ENCODE assay signal across 20 mouse cellular contexts in the genomic region with DNA sequence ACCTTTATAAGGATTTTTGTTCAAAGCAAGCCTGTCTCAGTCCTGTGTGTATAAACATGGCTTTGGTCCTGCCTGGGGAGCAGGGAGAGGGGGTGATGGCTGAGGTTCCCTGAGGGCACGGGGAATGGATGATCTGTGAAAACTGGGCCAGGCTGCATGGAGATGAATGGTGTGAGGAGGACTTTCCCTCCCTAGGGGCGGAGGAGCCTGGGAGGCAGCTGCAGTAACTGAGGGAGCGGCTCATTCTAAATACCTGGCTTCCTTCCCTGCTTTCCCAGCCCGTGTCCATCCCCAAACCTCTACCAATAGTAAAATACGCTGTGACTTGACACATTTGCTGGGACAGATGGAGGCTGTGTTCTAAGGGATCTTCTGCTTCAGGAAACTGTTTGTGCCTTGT. TPM values are rescaled to one million over a fixed set of nuclear protein-coding genes. Genes with fewer than 3 reads are reported as not detected.
DNase-seq lines count a peak whose midpoint lies in the region; ATAC-seq and TF ChIP-seq lines count a peak whose summit lies in the region.
"Had no signal": no experiment of that assay in that cellular context is flagged by ENCODE, and none has a peak within 500 bp of the region (broad histone marks: within the 10 kb centered on the region; RNA-seq: fewer than 3 reads in every experiment).

No protein-coding gene starts in this region.

- peaks cover 27% of the 10 kb centered on the region for H3K36me3 ChIP-seq in hindbrain, embryonic 12.5 days
- H3K36me3 ChIP-seq in hindbrain, embryonic 16.5 days (ENCODE audit: control insufficient read depth, insufficient read depth, low read length): peaks cover 4% of the 10 kb centered on the region; the same call in 1 of the 2 replicates
- no peaks in the 10 kb centered on the region for H3K36me3 ChIP-seq in stomach, embryonic 16.5 days (ENCODE audit: control insufficient read depth, insufficient read depth, low read length)
- H3K36me3 ChIP-seq in stomach, postnatal 0 days (ENCODE audit: control insufficient read depth, insufficient read depth, low read length): no peaks in the 10 kb centered on the region; the same call in 1 of the 2 replicates
- peaks cover 12% of the 10 kb centered on the region; the same call in 1 of the 2 replicates for H3K36me3 ChIP-seq in limb, embryonic 15.5 days

- 66% methylated on average over 5 of the region's 5 CpGs for WGBS in hindbrain, embryonic 12.5 days
- WGBS in hindbrain, embryonic 16.5 days: 69% methylated on average over 5 of the region's 5 CpGs
- 62% methylated on average over 5 of the region's 5 CpGs for WGBS in stomach, embryonic 16.5 days
- whole genome bisulfite sequencing in stomach, postnatal 0 days: 58% methylated on average over 5 of the region's 5 CpGs
- 67% methylated on average over 5 of the region's 5 CpGs for WGBS in limb, embryonic 15.5 days

- peak overlapping the region; percentile 40; the same call in 1 of the 2 replicates for H3K27ac ChIP-seq in hindbrain, embryonic 12.5 days
- no peak overlapping the region for H3K27ac ChIP-seq in hindbrain, embryonic 16.5 days (ENCODE audit: low read depth, low read length)
- H3K27ac ChIP-seq in stomach, embryonic 16.5 days (ENCODE audit: low read length): no peak overlapping the region; the same call in 1 of the 2 replicates
- no peak overlapping the region for H3K27ac ChIP-seq in stomach, postnatal 0 days (replicated peaks)
- H3K27ac ChIP-seq in limb, embryonic 15.5 days: peak overlapping the region; percentile 84
- H3K27ac ChIP-seq: gastrocnemius, adult 2 months; liver, embryonic 13.5 days; midbrain, embryonic 15.5 days had no signal

- H3K4me2 ChIP-seq in hindbrain, embryonic 12.5 days (replicated peaks): no peak overlapping the region
- no peak overlapping the region for H3K4me2 ChIP-seq in hindbrain, embryonic 16.5 days (ENCODE audit: low read length)
- no peak overlapping the region for H3K4me2 ChIP-seq in stomach, embryonic 16.5 days (ENCODE audit: low read depth, low read length)
- no peak overlapping the region for H3K4me2 ChIP-seq in stomach, postnatal 0 days (replicated peaks; ENCODE audit: low read depth)
- H3K4me2 ChIP-seq in limb, embryonic 15.5 days: no peak overlapping the region
- H3K4me2 ChIP-seq: liver, embryonic 13.5 days; midbrain, embryonic 15.5 days had no signal

- no peak overlapping the region for H3K9ac ChIP-seq in hindbrain, embryonic 12.5 days
- H3K9ac ChIP-seq in hindbrain, embryonic 16.5 days (ENCODE audit: low read depth, low read length): no peak overlapping the region
- 0 out of 2 replicates have a peak overlapping the region, but pooled peaks have one; percentile 9 for H3K9ac ChIP-seq in stomach, embryonic 16.5 days (ENCODE audit: low read length)
- no peak overlapping the region for H3K9ac ChIP-seq in stomach, postnatal 0 days (ENCODE audit: low read length)
- H3K9ac ChIP-seq in limb, embryonic 15.5 days: no peak overlapping the region
- H3K9ac ChIP-seq: liver, embryonic 13.5 days; midbrain, embryonic 15.5 days had no signal

- no peak for ATAC-seq in hindbrain, embryonic 12.5 days (ENCODE audit: low FRiP score)
- no peak for ATAC-seq in hindbrain, embryonic 16.5 days
- no peak for ATAC-seq in stomach, embryonic 16.5 days (ENCODE audit: insufficient read depth, low FRiP score)
- ATAC-seq in stomach, postnatal 0 days (ENCODE audit: low FRiP score, low TSS enrichment): no peak
- ATAC-seq in limb, embryonic 15.5 days (ENCODE audit: insufficient number of reproducible peaks, low FRiP score, low TSS enrichment, low read depth): no peak
- ATAC-seq in monocyte, adult 5-6 weeks (replicated peaks; ENCODE audit: insufficient number of reproducible peaks, low FRiP score, low TSS enrichment, poor library complexity, severe bottlenecking): no peak
- ATAC-seq: activated CD4-positive, CD25-positive, alpha-beta regulatory T cell, adult 4 months; forebrain, embryonic 14.5 days; midbrain, embryonic 15.5 days; Patski had no signal

- no peak for TF ChIP-seq CTCF in stomach, postnatal 0 days (IDR thresholded peaks at IDR 0.05; ENCODE audit: low read depth)

- peaks cover 12% of the 10 kb centered on the region for H3K4me1 ChIP-seq in hindbrain, embryonic 12.5 days
- H3K4me1 ChIP-seq in hindbrain, embryonic 16.5 days (ENCODE audit: control insufficient read depth, insufficient read depth, low read depth, low read length): no peaks in the 10 kb centered on the region
- H3K4me1 ChIP-seq in stomach, embryonic 16.5 days (ENCODE audit: control insufficient read depth, insufficient read depth, low read length): 0 out of 2 replicates have a peak, but pooled peaks cover 2% of the 10 kb centered on the region
- H3K4me1 ChIP-seq in stomach, postnatal 0 days (replicated peaks; ENCODE audit: control insufficient read depth, insufficient read depth): no peaks in the 10 kb centered on the region
- H3K4me1 ChIP-seq in limb, embryonic 15.5 days: peaks cover 44% of the 10 kb centered on the region; the same call in 1 of the 2 replicates
- H3K4me1 ChIP-seq: midbrain, embryonic 15.5 days had no signal

- TF ChIP-seq EP300 in stomach, postnatal 0 days (optimal IDR thresholded peaks at IDR 0.05): no peak

- no peak for DNase-seq in stomach, postnatal 0 days (ENCODE audit: low spot score)
- no peak for DNase-seq in kidney, postnatal 25 days
- DNase-seq: adrenal gland, postnatal 14 days; B cell, adult 2 months; cerebellum, adult 8-10 months; gastrocnemius, adult 2 months; kidney, adult 8-10 months; kidney, postnatal 36 days; liver, embryonic 13.5 days; right cerebral cortex, postnatal 14 days; thymus, postnatal 36 days had no signal

- H3K9me3 ChIP-seq in hindbrain, embryonic 12.5 days (replicated peaks): no peaks in the 10 kb centered on the region; the same call in 1 of the 2 replicates
- no peaks in the 10 kb centered on the region for H3K9me3 ChIP-seq in hindbrain, embryonic 16.5 days (ENCODE audit: control insufficient read depth, low read length)
- no peaks in the 10 kb centered on the region; the same call in 1 of the 2 replicates for H3K9me3 ChIP-seq in stomach, embryonic 16.5 days (replicated peaks; ENCODE audit: control insufficient read depth, low read length)
- H3K9me3 ChIP-seq in stomach, postnatal 0 days (ENCODE audit: control insufficient read depth, low read length): no peaks in the 10 kb centered on the region
- no peaks in the 10 kb centered on the region for H3K9me3 ChIP-seq in limb, embryonic 15.5 days
- H3K9me3 ChIP-seq: liver, embryonic 13.5 days; midbrain, embryonic 15.5 days had no signal

- no peaks in the 10 kb centered on the region for H3K27me3 ChIP-seq in hindbrain, embryonic 12.5 days
- no peaks in the 10 kb centered on the region for H3K27me3 ChIP-seq in hindbrain, embryonic 16.5 days (replicated peaks; ENCODE audit: control insufficient read depth, insufficient read depth, low read length)
- H3K27me3 ChIP-seq in stomach, embryonic 16.5 days (ENCODE audit: control insufficient read depth, insufficient read depth, low read length): no peaks in the 10 kb centered on the region
- H3K27me3 ChIP-seq in stomach, postnatal 0 days (ENCODE audit: control insufficient read depth, insufficient read depth, low read length): no peaks in the 10 kb centered on the region
- no peaks in the 10 kb centered on the region for H3K27me3 ChIP-seq in limb, embryonic 15.5 days
- H3K27me3 ChIP-seq: liver, embryonic 13.5 days; midbrain, embryonic 15.5 days; Patski had no signal

- H3K4me3 ChIP-seq in hindbrain, embryonic 12.5 days: no peak overlapping the region
- no peak overlapping the region for H3K4me3 ChIP-seq in hindbrain, embryonic 16.5 days (ENCODE audit: low read length)
- no peak overlapping the region for H3K4me3 ChIP-seq in stomach, embryonic 16.5 days (replicated peaks; ENCODE audit: low read length)
- no peak overlapping the region for H3K4me3 ChIP-seq in stomach, postnatal 0 days (ENCODE audit: low read depth, low read length)
- H3K4me3 ChIP-seq in limb, embryonic 15.5 days: no peak overlapping the region
- H3K4me3 ChIP-seq: gastrocnemius, adult 2 months; liver, embryonic 13.5 days; midbrain, embryonic 15.5 days had no signal

RNA-seq across cellular contexts. Expression of a gene that starts 34.1 kb away (rescaled TPM):
- polyA plus RNA-seq in hindbrain, embryonic 12.5 days (2016; fragmentation: Nextera tagmentation; extraction: Ambion mirVana): 109 and 124 TPM in 2 replicates
- 32.6 and 39.5 TPM in 2 replicates for polyA plus RNA-seq in hindbrain, embryonic 16.5 days (2015; fragmentation: Nextera tagmentation; extraction: Ambion mirVana)
- 36.2 and 36.5 TPM in 2 replicates for polyA plus RNA-seq in stomach, embryonic 16.5 days (2015; fragmentation: Nextera tagmentation; extraction: Ambion mirVana)
- polyA plus RNA-seq in stomach, postnatal 0 days (2015; fragmentation: Nextera tagmentation; extraction: Ambion mirVana): 25.2 and 26.4 TPM in 2 replicates
- 114 and 119 TPM in 2 replicates for polyA plus RNA-seq in limb, embryonic 15.5 days (2015; fragmentation: Nextera tagmentation; extraction: Ambion mirVana)
- 86.5 to 110 TPM (median 92.8 TPM) in 3 replicates for total RNA-seq in monocyte, adult 5-6 weeks (2017)

RNA-seq across cellular contexts. Expression of a gene that starts 45.5 kb away (rescaled TPM):
- polyA plus RNA-seq in hindbrain, embryonic 12.5 days (2016; fragmentation: Nextera tagmentation; extraction: Ambion mirVana): 78.3 and 78.9 TPM in 2 replicates
- polyA plus RNA-seq in hindbrain, embryonic 16.5 days (2015; fragmentation: Nextera tagmentation; extraction: Ambion mirVana): 64.2 and 65.2 TPM in 2 replicates
- polyA plus RNA-seq in stomach, embryonic 16.5 days (2015; fragmentation: Nextera tagmentation; extraction: Ambion mirVana): 72.7 and 73.5 TPM in 2 replicates
- 44.5 and 48.8 TPM in 2 replicates for polyA plus RNA-seq in stomach, postnatal 0 days (2015; fragmentation: Nextera tagmentation; extraction: Ambion mirVana)
- 78.5 and 84.8 TPM in 2 replicates for polyA plus RNA-seq in limb, embryonic 15.5 days (2015; fragmentation: Nextera tagmentation; extraction: Ambion mirVana)
- total RNA-seq in monocyte, adult 5-6 weeks (2017): 11.6 to 14.8 TPM (median 13.6 TPM) in 3 replicates

Comparison
In these comparisons a context has a peak if more than half of its experiments do, and no peak if none do; other contexts are left out.
1. H3K27ac ChIP-seq: peak in hindbrain, embryonic 12.5 days (single experiment) and limb, embryonic 15.5 days (single experiment); none in hindbrain, embryonic 16.5 days (single experiment), stomach, embryonic 16.5 days (single experiment) and stomach, postnatal 0 days (single experiment).